Comparison of ENCODE assay signal across 13 mouse cellular contexts in genomic region chr9:100463771-100464170, GRCm38 (mm10).
"Had no signal": no experiment of that assay in that cellular context is flagged by ENCODE, and none has a peak within 500 bp of the region (broad histone marks: within the 10 kb centered on the region; RNA-seq: fewer than 3 reads in every experiment).

No protein-coding gene starts in this region.

- H3K27me3 ChIP-seq: kidney, embryonic 15.5 days; limb, embryonic 15.5 days; liver, embryonic 12.5 days; lung, embryonic 15.5 days; midbrain, embryonic 13.5 days; neural tube, embryonic 15.5 days had no signal

- H3K27ac ChIP-seq: kidney, embryonic 15.5 days; left cerebral cortex, adult 2 months; limb, embryonic 15.5 days; liver, embryonic 12.5 days; lung, embryonic 15.5 days; macrophage; midbrain, embryonic 13.5 days; neural tube, embryonic 15.5 days had no signal

- H3K4me3 ChIP-seq: kidney, embryonic 15.5 days; left cerebral cortex, adult 2 months; limb, embryonic 15.5 days; liver, embryonic 12.5 days; lung, embryonic 15.5 days; midbrain, embryonic 13.5 days; neural tube, embryonic 15.5 days had no signal

- ATAC-seq: liver, embryonic 12.5 days; midbrain, embryonic 13.5 days had no signal

- H3K9me3 ChIP-seq: kidney, embryonic 15.5 days; limb, embryonic 15.5 days; liver, embryonic 12.5 days; lung, embryonic 15.5 days; midbrain, embryonic 13.5 days; neural tube, embryonic 15.5 days had no signal

- H3K9ac ChIP-seq: kidney, embryonic 15.5 days; limb, embryonic 15.5 days; liver, embryonic 12.5 days; lung, embryonic 15.5 days; midbrain, embryonic 13.5 days; neural tube, embryonic 15.5 days had no signal

- H3K4me2 ChIP-seq: kidney, embryonic 15.5 days; limb, embryonic 15.5 days; liver, embryonic 12.5 days; lung, embryonic 15.5 days; midbrain, embryonic 13.5 days; neural tube, embryonic 15.5 days had no signal

- H3K4me1 ChIP-seq: kidney, embryonic 15.5 days; liver, embryonic 12.5 days; midbrain, embryonic 13.5 days; neural tube, embryonic 15.5 days had no signal

- H3K36me3 ChIP-seq: kidney, embryonic 15.5 days; lung, embryonic 15.5 days; neural tube, embryonic 15.5 days had no signal

- DNase-seq: kidney, postnatal 14 days; lung, postnatal 14 days; right cerebral cortex, adult 18-20 months; thymus, adult 18-20 months; thymus, postnatal 25 days had no signal
